Mouse (Mus musculus): ENCODE results near the gene Tmem167b.

The Tmem167b gene

DNA sequence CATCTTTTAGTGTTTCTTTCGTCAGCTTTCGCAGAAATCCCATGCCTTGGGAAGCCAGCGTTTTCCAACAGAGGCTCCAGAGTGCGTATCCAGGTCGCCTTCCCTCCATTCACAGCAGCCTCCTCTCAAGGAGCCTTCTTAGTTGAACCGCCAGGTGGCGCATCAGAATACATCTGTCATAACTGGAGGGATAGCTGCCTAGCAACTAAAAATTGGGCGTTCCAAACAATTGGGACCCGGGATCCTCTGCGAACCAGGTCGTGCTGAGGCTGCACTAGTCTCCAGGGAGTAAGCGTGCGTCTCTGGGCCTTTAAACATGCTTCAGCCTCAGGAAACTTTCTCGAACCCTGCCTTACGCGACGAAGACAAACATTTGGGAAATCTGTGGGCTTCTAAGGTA, 25.0 kb downstream of the Tmem167b start:
- DNase-seq (ENCODE audit: extremely low spot score, low spot score), result peak; percentile 81

DNA sequence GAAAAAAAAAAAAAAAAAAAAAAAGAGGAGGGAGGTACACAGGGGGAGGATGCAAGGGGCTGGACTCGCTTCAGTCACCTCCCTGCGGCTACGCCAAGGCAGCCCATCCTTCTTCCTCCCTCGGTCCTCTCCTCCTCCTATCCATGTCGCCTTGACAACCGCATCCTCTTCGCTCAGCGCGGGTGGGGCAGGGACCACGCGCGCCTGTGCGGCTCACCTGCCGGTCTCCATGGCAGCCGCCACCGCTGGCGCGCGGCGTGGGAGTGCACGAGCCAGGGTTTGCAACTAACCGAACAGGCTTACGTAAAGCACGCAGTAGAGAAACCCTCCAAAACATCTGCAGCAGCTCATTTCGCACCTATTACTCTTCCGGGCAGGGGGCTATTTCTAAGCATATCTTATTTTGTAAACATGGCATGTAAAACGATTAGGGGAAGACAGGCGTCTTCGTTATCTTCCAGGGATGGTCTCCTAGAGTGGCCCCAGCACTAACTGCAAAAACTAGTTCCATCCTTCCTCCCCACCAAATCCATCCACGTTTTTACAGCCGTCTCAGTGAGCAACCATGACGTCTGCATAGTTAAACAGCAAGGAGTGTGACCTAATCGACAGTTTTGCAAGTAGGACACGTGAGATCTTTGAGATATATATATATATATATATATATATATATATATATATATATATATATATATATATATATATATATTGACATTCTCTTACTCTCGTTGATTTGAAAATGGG, 25.6 kb downstream of the Tmem167b start, which contains the start of gene 5330417C22Rik:
TSS of gene 5330417C22Rik (minus strand) at position 20 of the 744 bp plus-strand sequence.
- DNase-seq (ENCODE audit: extremely low spot score, low spot score), result peak; percentile 50

DNA sequence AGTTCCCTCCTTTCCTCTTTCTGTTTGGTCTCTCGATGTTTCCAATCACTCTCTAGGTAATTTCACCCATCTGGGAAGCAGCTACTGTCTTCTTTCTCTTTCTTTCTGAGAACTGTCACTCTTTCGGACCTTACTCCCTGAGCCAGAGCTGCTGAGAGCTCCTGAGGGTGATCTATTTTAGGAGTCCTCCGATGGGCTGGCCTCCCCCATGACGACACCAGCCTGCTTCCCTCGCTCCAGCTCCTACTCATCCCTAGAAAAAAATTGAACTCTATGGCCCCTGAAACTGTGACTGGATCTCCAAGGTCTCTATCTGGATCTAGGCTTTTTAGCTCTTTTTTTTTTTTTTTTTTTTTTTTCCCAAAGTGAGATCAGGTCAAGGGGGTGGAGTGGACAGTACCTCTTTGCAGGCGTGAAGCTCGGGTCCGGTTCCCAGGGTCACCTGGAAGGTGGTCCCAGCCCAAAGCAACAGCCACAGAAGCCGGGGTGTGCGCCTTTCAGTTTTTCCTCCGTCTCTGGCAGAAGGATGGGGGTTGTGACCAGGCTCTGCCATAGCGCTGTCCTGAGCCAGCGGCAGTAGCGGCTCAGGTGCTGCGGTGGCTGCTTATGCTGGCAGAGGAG, 26.3 kb downstream of the Tmem167b start:
- no peak for DNase-seq (ENCODE audit: extremely low spot score, low spot score)

DNA sequence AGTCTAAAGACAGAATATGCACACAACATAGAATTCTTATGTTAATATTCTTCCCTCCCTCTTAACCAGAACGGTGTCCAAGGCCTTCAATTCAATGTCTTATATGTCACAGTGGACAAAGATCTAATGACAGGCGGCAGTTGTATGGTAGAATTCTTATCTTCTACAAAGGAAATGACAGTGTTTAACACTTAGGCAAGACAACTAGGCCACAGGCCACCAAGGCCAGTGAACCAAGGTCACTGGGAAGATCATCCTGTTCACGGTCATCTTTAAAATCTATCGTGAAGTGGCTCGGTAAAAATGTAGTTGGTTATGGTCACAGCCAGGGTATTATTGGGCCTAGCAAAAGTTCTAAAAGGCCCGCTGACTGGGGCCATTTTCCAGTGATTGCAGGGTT, 28.3 kb downstream of the Tmem167b start, which contains the start of gene 1700013F07Rik:
TSS of gene 1700013F07Rik (plus strand) at position 200 of the 400 bp plus-strand sequence.
- DNase-seq (ENCODE audit: extremely low spot score, low spot score), result no peak

DNA sequence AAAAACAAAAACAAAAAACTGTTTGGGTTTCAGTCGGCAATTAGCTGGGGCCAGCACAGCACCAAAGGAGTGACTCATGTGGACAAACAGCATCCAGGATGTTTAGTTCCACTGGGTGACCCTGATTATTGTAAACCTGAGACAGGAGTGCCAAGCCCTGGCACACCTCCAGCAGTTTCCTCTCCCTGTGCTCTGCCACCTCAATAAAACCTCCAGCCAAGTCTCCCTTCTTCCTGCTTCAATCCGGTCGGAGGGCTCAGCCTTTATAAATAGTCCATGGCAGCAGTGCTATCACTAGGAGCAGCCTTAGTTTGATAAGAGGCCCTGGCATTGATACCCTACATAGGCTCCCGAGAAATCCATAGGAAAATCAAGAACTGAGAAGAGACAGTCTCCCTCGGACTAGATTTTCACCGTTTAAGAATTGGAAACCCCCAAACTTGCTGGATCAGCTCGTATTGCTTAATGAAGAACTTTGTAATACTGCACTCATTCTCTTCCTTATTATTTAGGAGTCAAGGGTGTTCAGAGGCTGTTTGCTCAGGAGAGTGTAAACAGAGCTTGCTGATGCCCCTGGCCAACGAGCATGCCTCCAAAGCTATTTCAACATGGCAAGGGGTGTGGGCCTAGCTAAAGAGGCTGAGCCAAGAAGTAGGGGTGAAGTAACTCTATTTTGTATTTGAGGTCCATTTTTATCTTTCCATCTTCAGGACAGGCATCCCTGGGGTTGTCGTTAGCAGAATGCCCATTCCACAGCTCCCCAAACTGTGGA, 29.0 kb downstream of the Tmem167b start:
- no peak for DNase-seq (ENCODE audit: extremely low spot score, low spot score)

DNA sequence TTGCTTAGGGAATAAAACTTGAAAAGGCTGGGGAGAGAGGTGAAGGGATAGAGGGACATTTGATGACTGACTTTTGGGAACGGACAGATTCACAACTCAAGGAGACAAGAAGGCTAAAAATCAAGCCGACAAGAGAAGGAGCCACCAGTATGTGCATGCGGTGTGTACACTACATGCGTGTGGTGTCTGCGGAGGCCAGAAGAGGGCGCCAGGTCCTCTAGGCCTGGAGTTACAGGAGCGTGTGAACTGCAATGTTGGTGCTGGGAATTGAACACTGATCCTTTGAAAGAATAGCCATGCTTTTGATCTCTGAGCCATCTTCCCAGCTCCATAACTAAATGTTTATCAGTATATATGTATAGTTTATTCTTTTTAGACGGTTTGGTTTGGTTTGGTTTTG, 33.8 kb downstream of the Tmem167b start:
- no peak for DNase-seq (ENCODE audit: extremely low spot score, low spot score)

DNA sequence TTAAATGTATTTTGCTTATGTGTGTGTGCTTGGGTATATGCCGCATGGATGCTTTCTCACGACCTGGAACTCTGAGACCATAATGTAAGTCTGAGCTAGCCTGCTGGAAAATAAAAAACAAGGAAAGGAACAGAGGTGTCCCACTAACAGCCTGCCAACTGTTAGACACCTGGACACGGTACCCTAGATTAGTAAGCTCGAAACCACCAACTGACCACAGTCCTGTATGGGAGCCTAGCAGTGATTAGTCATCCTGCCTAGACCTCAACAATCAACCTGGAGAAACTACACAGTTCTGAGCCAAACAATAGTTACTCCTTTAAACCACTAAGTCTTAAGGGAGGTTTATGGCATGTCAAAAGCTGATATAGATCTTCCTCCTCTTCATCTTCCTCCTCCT, 38.9 kb downstream of the Tmem167b start:
- DNase-seq (ENCODE audit: extremely low spot score, low spot score), result no peak

DNA sequence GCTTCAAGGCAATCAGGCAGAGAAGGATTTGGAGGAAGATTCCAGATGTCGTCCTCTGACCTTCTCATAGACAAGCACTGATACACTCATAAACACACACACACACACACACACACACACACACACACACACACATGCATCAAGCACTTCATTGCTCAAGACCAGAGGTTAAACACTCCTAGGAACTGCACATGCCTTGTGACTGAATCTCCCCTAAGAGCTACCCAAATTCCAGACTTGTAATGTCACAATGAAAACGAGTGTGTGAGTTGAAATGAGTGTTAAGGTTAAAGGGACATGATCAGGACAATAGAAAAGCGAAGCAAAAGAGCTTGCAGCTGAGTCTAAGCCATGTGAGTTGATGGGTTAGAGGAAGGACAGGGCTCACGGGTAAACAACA, 44.0 kb downstream of the Tmem167b start:
- DNase-seq (ENCODE audit: extremely low spot score, low spot score), result no peak

DNA sequence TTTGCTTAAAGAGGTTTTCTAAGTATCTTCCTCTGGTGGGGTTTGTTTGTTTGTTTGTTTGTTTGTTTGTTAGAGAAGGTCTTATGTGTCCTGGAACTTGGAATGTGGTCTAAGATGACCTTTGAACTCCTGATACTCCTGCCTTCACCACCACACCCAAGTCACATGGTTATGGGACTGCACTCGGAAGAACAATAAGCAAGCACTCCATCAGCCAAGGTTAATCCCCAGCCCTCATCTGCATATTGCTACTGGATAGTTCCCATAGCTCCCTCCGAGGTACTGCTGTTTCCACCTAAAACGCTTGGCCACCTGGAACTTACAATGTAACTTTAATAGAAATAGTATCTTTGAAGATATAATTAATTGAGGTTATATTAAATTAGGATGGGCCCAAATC, 48.8 kb downstream of the Tmem167b start:
- DNase-seq (ENCODE audit: extremely low spot score, low spot score), result no peak

DNA sequence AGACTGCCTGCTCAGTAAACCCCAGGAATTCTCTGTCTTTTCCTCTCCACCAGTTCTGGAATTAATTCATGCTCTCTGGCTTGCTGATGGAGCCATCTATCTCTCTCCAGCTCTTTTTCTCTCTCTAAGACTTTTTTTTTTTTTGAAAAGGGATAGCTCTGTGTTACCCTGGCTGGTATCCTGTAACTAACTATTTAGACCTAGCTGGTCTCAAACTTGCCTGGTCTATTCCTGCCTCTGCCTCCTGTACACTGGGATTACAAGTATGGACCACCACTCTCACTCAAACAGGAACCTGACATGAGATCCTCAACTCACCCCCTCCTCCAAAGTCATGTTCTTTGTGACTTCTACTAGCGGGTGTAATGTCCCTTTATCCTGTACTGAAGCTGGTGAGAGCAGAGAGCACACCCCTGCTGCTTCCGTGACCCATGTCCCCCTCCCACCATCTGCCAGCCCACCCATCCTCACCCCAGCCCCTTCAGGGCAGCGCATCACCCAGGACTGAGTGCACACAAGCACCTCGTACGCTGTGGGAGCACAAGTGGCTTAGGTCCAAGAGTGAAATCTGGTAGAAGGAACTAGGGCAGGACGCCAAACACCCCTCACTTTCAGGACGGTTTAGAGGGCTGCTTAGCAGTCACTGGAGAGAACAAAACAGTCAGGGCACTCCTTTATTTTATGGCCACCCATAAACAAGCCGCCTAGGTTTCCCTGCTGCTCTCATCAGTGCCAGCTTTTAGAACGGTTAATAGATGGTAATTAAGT, 51.4 kb downstream of the Tmem167b start:
- DNase-seq (ENCODE audit: extremely low spot score, low spot score), result no peak

DNA sequence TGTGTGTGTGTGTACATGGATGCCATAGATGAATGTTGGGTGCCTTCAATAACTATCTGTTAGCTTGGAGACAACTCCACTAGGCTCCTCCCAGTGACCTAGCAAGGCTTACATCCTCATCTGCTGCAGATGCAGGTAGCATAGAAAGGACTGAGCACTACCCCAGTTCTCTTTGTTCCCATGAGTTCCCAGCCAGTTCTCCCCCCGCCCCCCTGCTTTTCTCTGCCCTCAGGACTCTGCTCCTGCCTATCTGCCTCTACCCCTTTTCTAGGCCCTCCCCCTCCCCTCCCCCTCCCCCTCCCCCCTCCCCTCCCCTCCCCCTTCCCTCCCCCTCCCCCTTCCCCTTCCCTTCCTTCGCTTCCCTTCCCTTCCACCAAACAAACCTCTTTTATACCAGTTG, 52.1 kb downstream of the Tmem167b start:
- no peak for DNase-seq (ENCODE audit: extremely low spot score, low spot score)

DNA sequence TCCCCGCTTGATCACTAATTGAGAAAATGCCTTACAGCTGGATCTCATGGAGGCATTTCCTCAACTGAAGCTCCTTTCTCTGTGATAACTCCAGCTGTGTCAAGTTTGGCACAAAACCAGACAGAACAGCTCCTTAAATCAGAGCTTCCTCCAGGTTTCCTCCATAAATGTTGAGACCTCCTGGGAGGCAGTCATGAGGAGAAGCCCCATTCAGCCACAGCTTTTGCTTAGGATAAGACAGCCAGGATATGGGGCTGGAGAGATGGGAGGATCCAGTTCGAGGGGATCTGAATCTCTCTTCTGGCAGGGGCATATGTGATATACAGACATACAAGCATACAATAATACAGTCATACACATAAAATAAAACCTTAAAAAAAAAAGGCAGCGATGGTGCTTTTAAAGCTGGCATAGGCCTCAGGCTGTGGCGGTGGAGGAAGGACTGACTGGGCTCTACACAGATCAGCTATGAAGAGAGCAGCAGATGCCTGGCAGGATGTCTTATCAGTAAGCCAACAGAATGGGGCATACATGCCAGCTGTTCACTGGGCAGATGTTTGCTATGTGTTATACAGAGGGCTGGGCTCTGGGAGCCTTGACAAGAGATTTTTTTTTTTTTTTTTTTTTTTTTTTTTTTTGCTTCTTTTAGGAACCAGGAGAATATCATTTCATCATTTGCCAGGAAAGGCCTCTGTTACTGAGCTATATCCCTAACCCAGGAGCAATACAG, 53.4 kb downstream of the Tmem167b start:
- no peak for DNase-seq (ENCODE audit: extremely low spot score, low spot score)

Data from neural tube, embryonic 10.5 days (tissue).